Mouse (Mus musculus): ENCODE measurements around the gene Zfp667. TPM values are rescaled to one million over a fixed set of nuclear protein-coding genes. Genes with fewer than 3 reads are reported as not detected.

The Zfp667 gene
- total RNA-seq, 2 experiments from 2014 or later, result 3.2 to 3.8 TPM

- peak within 1 kb of the TSS; percentile 80 for H3K4me3 ChIP-seq
- peak within 1 kb of the TSS; percentile 83 for H3K27ac ChIP-seq
These were observed 57.2 kb downstream of the Zfp667 start, which contains the start of gene Gm3854 for GRCm38 (mm10) chr7:6343501-6344071. TSS of gene Gm3854 (plus strand) at chr7:6343759.

GRCm38 (mm10) chr7:6344124-6344523 lies 57.7 kb downstream of the Zfp667 start:
- TF ChIP-seq CTCF (IDR thresholded peaks at IDR 0.05), result no peak
- H3K4me3 ChIP-seq, result peak overlapping the region; percentile 80
- peak overlapping the region; percentile 83; the same call in 1 of the 2 replicates for H3K27ac ChIP-seq
- no peak for DNase-seq
- intact Hi-C loops (cut with DNase I), result no loop called here

More at GRCm38 (mm10) chr7:6343501-6344071, 57.2 kb downstream of the Zfp667 start, which contains the start of gene Gm3854:
- intact Hi-C loops (cut with DNase I), result no loop called here
- DNase-seq, result peak; percentile 56
- no peak for TF ChIP-seq CTCF (IDR thresholded peaks at IDR 0.05)

Other genes with a start within 250 kb of the Zfp667 start
- not detected for gene Nlrp4c, start 241.4 kb upstream of the Zfp667 start, total RNA-seq (2021)
- 10 to 100 TPM; 28.3 to 28.4 TPM for gene Zfp787, start 130.6 kb upstream of the Zfp667 start, total RNA-seq (2021)
- gene Zfp444, start 114.4 kb upstream of the Zfp667 start, total RNA-seq (2021), result 1 to 10 TPM; 7.4 to 9.1 TPM
- not detected for gene Galp, start 89.5 kb upstream of the Zfp667 start, total RNA-seq (2021)
- not detected for gene Zscan5b, start 64.3 kb upstream of the Zfp667 start, total RNA-seq (2021)
- gene Epp13, start 33.9 kb upstream of the Zfp667 start, total RNA-seq (2021), result not detected
- 1 to 10 TPM in 1 of 2 experiments, under 1 TPM in 1; 0.31 to 1.2 TPM for gene Zfp583, start 44.7 kb downstream of the Zfp667 start, total RNA-seq (2021)
- gene Gm3854, start 57.2 kb downstream of the Zfp667 start, total RNA-seq (2021), result under 1 TPM; 0.45 to 0.51 TPM
- 1 to 10 TPM; 2.1 to 2.4 TPM for gene Zfp78, start 76.7 kb downstream of the Zfp667 start, total RNA-seq (2021)
- 1 to 10 TPM in 1 of 2 experiments, under 1 TPM in 1; 0.75 to 1.2 TPM for gene Zfp28, start 96.7 kb downstream of the Zfp667 start, total RNA-seq (2021)
- gene Smim17, start 112.1 kb downstream of the Zfp667 start, total RNA-seq (2021), result under 1 TPM; 0.45 to 0.77 TPM
- not detected for gene Gm20715, start 123.7 kb downstream of the Zfp667 start, total RNA-seq (2021)
- not detected for gene Olfr1344, start 152.1 kb downstream of the Zfp667 start, total RNA-seq (2021)
- not detected for gene Olfr1336, start 169.6 kb downstream of the Zfp667 start, total RNA-seq (2021)
- not detected for gene Olfr1346, start 180.5 kb downstream of the Zfp667 start, total RNA-seq (2021)
- not detected for gene Olfr5, start 200.4 kb downstream of the Zfp667 start, total RNA-seq (2021)
- not detected for gene Olfr1347, start 213.2 kb downstream of the Zfp667 start, total RNA-seq (2021)
- gene Olfr1348, start 222.2 kb downstream of the Zfp667 start, total RNA-seq (2021), result not detected
- not detected for gene Olfr1349, start 236.4 kb downstream of the Zfp667 start, total RNA-seq (2021)

All from gastrocnemius, adult 2 months (tissue).